Mouse (Mus musculus) stomach, embryonic 15.5 days (tissue): ENCODE results near the gene Krt83. TPM values are rescaled to one million over a fixed set of nuclear protein-coding genes. Genes with fewer than 3 reads are reported as not detected.

Source experiments
- ATAC-seq: fragments of 200-750 bp; cut with Nextera tagmentation; 2 replicates; pipeline ENCODE4 v1.8.0; 2017; ENCODE audit warnings: low read depth, moderate number of reproducible peaks, moderate TSS enrichment; ENCODE audit not compliant: insufficient read depth, low FRiP score
- H3K27ac ChIP-seq: fragments of 300-500 bp; sonication (generic); 2 replicates; pipeline ENCODE4 v1.5.1; 2015; ENCODE audit warnings: mild to moderate bottlenecking, inconsistent platforms
- H3K27me3 ChIP-seq: fragments of 300-500 bp; sonication (generic); replicated peaks from 2 replicates; pipeline ENCODE4 v1.6.1; 2015; ENCODE audit warnings: inconsistent platforms
- H3K36me3 ChIP-seq: fragments of 300-500 bp; sonication (generic); 2 replicates; pipeline ENCODE4 v1.6.1; 2015; ENCODE audit warnings: inconsistent platforms
- H3K4me1 ChIP-seq: fragments of 300-500 bp; sonication (generic); 2 replicates; pipeline ENCODE4 v1.6.1; 2015; ENCODE audit warnings: inconsistent platforms
- H3K4me2 ChIP-seq: fragments of 300-500 bp; sonication (generic); 2 replicates; pipeline ENCODE4 v1.6.1; 2015; ENCODE audit warnings: mild to moderate bottlenecking, inconsistent platforms
- H3K4me3 ChIP-seq: fragments of 300-500 bp; sonication (generic); replicated peaks from 2 replicates; pipeline ENCODE4 v1.5.1; 2015; ENCODE audit warnings: inconsistent platforms
- H3K9ac ChIP-seq: fragments of 300-500 bp; sonication (generic); 2 replicates; pipeline ENCODE4 v1.6.1; 2015; ENCODE audit warnings: inconsistent platforms
- H3K9me3 ChIP-seq: fragments of 300-500 bp; sonication (generic); 2 replicates; pipeline ENCODE4 v1.6.1; 2016; ENCODE audit warnings: inconsistent platforms
- WGBS: fragments of 180-500 bp; shearing (Covaris S2); methylation state at CpG from one replicate; pipeline ENCODE4 v1.1.7; 2015; 5-methylcytosine and 5-hydroxymethylcytosine counted together
- polyA plus RNA-seq: library from polyadenylated mRNA; unstranded; fragments of >200 nt; fragmentation: Nextera tagmentation; extraction: Ambion mirVana; gene quantifications from 2 replicates; pipeline ENCODE4 v1.2.1, GENCODE M21; 2015

Gene Krt83
- polyA plus RNA-seq, 1 experiment from 2014 or later, result 0.10 TPM

DNA sequence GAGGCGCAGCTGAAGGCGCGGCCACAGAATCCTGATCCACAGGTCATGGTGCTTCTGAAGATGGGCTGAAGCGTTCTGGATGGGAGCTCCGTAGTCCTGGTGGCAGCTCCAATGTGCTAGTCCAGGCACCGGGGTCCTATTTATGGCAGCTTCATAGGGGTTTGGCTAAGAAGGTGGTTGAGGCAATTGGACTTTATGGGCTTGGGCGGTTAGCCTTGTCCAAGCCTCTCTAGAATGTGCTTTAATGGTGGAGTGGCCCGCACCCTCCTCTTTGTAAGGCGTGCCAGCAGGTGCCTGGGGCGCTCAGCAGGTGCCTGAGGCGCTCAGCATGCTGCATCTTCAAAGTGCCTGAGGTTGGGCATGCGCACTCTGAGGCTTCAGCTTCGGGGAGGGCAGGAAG, 27.7 kb downstream of the Krt83 start, which contains the start of gene Krt81:
Krt81 (minus strand) TSS at position 101 of the 400 bp plus-strand sequence.
- Histone ChIP-seq H3K27ac (no peak within 1 kb of the TSS), H3K27me3 (no peaks in the 10 kb centered on the region; the same call in 1 of the 2 replicates), H3K9me3 (no peaks in the 10 kb centered on the region), H3K9ac (no peak within 1 kb of the TSS), H3K36me3 (no peaks in the 10 kb centered on the region), H3K4me3 (no peak within 1 kb of the TSS), H3K4me1 (no peaks in the 10 kb centered on the region), H3K4me2 (no peak within 1 kb of the TSS)
- no peak for ATAC-seq
- 76% methylated on average over 13 of the region's 13 CpGs for WGBS

DNA sequence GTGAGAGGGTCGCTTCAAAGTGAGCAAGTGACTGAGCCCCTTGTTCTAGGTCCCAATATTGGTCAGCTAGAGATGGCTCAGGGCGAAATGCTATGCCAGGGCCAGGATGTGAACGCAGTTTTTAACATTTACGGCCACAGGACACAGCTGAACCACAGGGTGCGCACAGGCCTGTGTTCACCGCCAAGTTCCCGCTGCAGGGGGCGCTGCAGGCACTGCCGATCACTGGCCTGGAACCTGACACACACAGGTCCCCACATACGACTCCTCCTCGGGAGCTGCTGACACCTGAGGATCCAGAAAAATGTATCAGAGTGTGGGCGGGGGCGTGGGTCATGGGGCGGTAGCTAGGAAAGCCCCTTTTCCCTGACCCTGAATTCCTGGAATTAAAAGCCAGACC, 32.0 kb downstream of the Krt83 start:
- H3K9me3 ChIP-seq, result no peaks in the 10 kb centered on the region
- H3K4me2 ChIP-seq, result no peak overlapping the region
- no peak for ATAC-seq
- no peak overlapping the region for H3K4me3 ChIP-seq
- H3K4me1 ChIP-seq, result no peaks in the 10 kb centered on the region
- H3K27ac ChIP-seq, result no peak overlapping the region
- H3K9ac ChIP-seq, result no peak overlapping the region
- no peaks in the 10 kb centered on the region for H3K27me3 ChIP-seq
- H3K36me3 ChIP-seq, result no peaks in the 10 kb centered on the region
- 78% methylated on average over 14 of the region's 14 CpGs for WGBS

DNA sequence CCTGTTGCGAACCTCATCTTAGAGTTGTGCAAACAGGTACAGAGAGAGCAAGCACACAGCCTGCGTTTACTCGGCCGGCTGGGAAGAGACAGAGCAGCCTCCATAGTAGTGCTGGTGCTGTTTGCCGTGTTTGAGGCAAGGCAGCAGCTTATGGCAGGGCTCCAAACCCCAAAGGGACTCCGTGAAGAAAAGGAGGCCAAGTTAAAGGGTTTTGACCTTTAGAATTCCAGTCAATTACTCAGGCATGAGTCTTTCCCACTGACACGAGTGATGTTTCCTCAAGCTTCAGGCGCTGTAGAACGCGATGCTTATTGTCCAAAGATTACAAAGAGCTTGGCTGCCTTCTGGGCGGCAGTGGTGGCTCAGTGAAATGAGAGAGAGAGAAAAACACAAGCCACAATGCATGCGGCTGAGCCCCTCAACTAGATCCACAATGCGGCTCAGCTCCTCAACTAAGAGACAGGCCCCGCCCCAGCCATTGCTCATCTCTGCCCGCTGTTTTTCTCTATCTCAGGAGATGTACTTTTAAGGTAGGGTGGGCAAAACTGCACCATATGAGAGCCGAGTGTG, 32.9 kb downstream of the Krt83 start:
- 56% methylated on average over 16 of the region's 16 CpGs for WGBS
- H3K4me3 ChIP-seq, result no peak overlapping the region
- no peak overlapping the region for H3K9ac ChIP-seq
- no peaks in the 10 kb centered on the region for H3K27me3 ChIP-seq
- no peak overlapping the region for H3K27ac ChIP-seq
- ATAC-seq, result no peak
- no peaks in the 10 kb centered on the region for H3K4me1 ChIP-seq
- H3K4me2 ChIP-seq, result no peak overlapping the region
- H3K9me3 ChIP-seq, result no peaks in the 10 kb centered on the region
- H3K36me3 ChIP-seq, result no peaks in the 10 kb centered on the region

DNA sequence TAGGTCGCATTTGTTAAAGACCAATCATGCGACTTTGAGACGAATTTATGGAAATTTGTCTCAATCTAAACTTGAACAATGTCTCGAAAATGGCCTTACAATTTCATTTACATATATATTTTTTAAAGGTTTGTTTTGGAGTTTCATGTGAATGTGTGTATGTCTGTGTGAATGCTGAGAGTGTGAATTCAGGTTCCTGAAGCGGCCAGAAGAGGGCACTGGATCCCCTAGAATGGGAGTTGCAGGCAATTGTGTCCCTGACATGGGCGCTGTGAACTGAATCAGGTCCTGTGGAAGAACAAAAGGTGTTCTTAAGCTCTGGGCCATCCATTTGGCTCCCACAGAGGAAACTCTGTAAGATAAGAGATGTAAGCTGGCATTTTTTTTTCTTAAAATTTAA, 35.4 kb downstream of the Krt83 start:
- H3K27ac ChIP-seq, result no peak overlapping the region
- no peak overlapping the region for H3K4me2 ChIP-seq
- no peaks in the 10 kb centered on the region for H3K27me3 ChIP-seq
- no peak for ATAC-seq
- no peaks in the 10 kb centered on the region for H3K4me1 ChIP-seq
- H3K36me3 ChIP-seq, result no peaks in the 10 kb centered on the region
- H3K9me3 ChIP-seq, result no peaks in the 10 kb centered on the region
- H3K4me3 ChIP-seq, result no peak overlapping the region
- H3K9ac ChIP-seq, result no peak overlapping the region
- 86% methylated on average over 6 of the region's 6 CpGs for WGBS

DNA sequence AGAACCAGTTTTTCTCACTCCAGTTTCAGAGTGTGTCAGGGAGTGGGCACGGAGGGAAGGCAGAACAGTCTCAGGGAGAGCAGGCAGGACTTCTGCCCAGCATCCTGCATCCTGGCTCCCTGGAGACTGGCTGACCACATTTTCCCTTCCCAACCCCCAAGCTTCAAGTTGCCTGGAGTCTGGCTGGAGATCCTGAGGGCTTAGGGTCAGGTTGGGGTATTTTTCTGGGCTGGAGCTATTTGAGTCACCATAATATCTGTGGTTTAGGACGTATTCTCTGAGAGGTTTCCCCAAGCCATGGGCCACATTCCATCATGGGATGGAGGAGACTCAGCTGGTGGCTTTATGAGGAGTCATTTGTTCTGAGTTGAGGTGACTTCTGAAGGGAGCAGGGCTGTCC, 36.0 kb downstream of the Krt83 start:
- ATAC-seq, result no peak
- H3K4me2 ChIP-seq, result no peak overlapping the region
- no peaks in the 10 kb centered on the region for H3K4me1 ChIP-seq
- no peak overlapping the region for H3K4me3 ChIP-seq
- no peak overlapping the region for H3K27ac ChIP-seq
- no peaks in the 10 kb centered on the region for H3K36me3 ChIP-seq
- no peak overlapping the region for H3K9ac ChIP-seq
- no peaks in the 10 kb centered on the region for H3K27me3 ChIP-seq
- 77% methylated on average over 2 of the region's 2 CpGs for WGBS
- no peaks in the 10 kb centered on the region for H3K9me3 ChIP-seq

DNA sequence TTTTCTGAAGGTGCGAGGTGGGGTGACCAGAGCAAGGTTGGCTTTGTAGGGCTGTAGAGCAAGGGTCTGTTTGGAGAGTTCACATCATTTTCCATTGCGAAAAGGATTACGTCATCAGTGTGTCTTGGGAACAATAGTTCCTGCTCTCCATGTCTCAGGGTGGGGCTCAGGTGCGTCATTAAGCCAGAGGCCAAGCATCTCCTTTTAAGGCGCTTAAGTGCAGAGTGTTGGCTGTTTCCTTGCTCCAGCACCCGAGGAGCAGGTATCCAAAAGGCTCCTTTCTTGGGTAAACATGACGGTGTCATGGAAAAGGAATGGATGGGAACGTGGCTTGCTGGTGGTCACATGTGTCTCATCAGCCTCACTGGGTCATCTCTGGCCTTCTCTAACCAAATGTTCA, 36.5 kb downstream of the Krt83 start:
- H3K36me3 ChIP-seq, result no peaks in the 10 kb centered on the region
- no peaks in the 10 kb centered on the region for H3K27me3 ChIP-seq
- no peak for ATAC-seq
- no peaks in the 10 kb centered on the region for H3K4me1 ChIP-seq
- H3K4me2 ChIP-seq, result no peak overlapping the region
- 76% methylated on average over 8 of the region's 8 CpGs for WGBS
- no peak overlapping the region for H3K4me3 ChIP-seq
- H3K9ac ChIP-seq, result no peak overlapping the region
- H3K27ac ChIP-seq, result no peak overlapping the region
- H3K9me3 ChIP-seq, result no peaks in the 10 kb centered on the region

DNA sequence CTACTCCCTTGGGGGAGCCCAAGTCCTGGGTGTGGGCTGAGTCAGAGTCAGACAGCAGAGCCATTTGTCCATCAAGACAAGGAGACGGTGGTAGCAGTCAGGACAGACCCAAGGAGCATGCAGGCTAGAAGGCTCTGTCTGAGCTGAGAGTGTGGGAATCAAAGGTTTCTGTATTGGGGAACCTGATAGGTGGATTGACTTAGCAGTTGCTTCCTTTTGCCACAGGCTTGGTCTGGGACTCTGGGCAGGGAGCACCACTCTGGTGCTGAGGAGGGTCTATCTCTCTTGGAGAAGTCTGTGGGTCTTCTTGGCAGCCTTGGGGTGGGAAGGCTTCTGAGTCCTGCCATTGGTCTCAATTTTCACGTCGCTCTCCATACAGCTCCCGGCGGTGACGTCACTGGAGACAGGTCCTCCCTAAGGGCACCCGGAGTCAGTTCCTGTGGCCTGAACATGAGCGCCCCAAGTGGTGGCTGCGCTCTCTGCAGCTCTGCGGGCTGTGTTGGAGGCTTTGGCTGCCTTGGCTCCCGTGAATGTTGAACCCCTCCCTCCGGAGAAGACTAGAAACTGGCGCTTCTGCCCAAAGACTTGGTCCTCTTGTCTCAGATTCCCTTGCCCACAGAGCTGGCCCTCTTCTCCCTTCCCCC, 38.1 kb downstream of the Krt83 start:
- Histone ChIP-seq H3K27ac (no peak overlapping the region), H3K4me1 (no peaks in the 10 kb centered on the region), H3K27me3 (no peaks in the 10 kb centered on the region), H3K4me2 (peak overlapping the region; percentile 37; the same call in 1 of the 2 replicates), H3K9me3 (no peaks in the 10 kb centered on the region), H3K4me3 (no peak overlapping the region), H3K36me3 (no peaks in the 10 kb centered on the region), H3K9ac (no peak overlapping the region)
- ATAC-seq, result no peak; the same call in 1 of the 2 replicates
- WGBS, result 5% methylated on average over 13 of the region's 13 CpGs

DNA sequence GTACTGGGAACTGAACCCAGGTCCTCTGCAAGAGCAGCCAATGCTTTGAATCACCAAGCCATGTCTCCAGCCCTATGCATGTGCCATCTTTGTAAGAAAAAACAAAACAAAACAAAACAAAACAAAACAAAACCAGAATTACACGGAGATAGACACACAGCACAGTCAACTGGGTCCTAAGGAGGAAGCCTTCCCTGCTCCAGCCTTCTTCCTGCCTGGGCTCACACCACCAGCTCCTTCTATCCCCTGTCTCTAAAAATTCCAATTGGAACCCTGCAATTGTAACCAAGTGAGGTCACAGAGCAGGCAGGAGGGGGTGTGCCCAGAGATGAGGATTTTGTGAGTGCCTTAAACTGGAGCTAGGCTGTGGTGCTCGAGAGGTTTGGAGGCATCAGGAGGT, 43.9 kb downstream of the Krt83 start, which contains the start of gene Krt88:
Krt88 (plus strand) TSS at position 301 of the 400 bp plus-strand sequence.
- Histone ChIP-seq H3K9me3 (no peaks in the 10 kb centered on the region), H3K27me3 (no peaks in the 10 kb centered on the region), H3K4me2 (no peak within 1 kb of the TSS), H3K4me3 (no peak within 1 kb of the TSS), H3K9ac (no peak within 1 kb of the TSS), H3K4me1 (no peaks in the 10 kb centered on the region), H3K27ac (no peak within 1 kb of the TSS), H3K36me3 (no peaks in the 10 kb centered on the region)
- WGBS, result 68% methylated on average over 2 of the region's 2 CpGs
- ATAC-seq, result no peak

DNA sequence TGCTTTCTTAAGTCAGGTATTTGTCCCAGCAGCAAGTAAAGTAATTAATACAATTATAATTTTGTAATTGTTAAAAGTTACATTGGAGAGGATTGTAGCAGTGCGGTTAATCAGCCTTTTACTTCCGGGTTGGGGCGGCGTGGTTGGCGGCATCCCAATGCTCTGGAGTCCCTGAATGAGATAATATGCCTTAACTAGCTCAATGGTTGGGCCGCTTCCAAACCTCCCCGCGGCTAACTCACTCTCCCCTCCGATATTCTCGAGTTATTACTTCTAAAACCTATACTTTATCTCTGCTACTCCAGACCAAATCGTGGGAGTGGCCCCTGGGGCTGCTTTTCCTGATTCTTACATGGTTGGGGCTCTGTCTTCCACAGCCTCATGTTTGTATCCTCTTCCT, 44.7 kb downstream of the Krt83 start:
- ATAC-seq, result no peak
- no peak overlapping the region for H3K9ac ChIP-seq

DNA sequence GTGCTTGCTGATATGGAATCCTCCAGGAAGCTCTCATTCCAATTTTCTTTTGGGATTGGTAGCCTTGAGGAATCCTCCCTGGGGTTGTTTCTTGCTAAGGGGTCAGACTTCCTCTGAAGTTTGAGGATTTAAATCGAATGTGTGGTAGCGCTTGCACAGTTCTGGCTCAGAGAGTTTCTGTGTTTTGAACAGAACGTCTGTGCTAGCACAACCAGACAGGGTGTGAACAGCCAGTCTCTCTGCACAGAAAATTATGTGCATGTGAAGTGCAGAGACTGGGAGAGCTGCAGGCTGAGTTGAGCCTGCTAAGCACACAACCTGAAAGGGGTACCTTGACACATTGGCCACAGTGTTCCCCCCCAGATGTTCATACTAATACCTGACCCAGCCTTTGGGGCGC, 50.5 kb downstream of the Krt83 start:
- Histone ChIP-seq H3K4me2 (no peak overlapping the region), H3K9ac (no peak overlapping the region), H3K9me3 (no peaks in the 10 kb centered on the region), H3K27ac (no peak overlapping the region), H3K4me1 (peaks cover 7% of the 10 kb centered on the region; the same call in 1 of the 2 replicates), H3K36me3 (no peaks in the 10 kb centered on the region), H3K4me3 (no peak overlapping the region), H3K27me3 (peaks cover 21% of the 10 kb centered on the region)
- ATAC-seq, result no peak
- 78% methylated on average over 4 of the region's 4 CpGs for WGBS

More for the DNA sequence above, 44.7 kb downstream of the Krt83 start:
- no peaks in the 10 kb centered on the region for H3K4me1 ChIP-seq
- no peak overlapping the region for H3K27ac ChIP-seq
- H3K4me3 ChIP-seq, result no peak overlapping the region
- H3K36me3 ChIP-seq, result no peaks in the 10 kb centered on the region
- H3K9me3 ChIP-seq, result no peaks in the 10 kb centered on the region
- 64% methylated on average over 11 of the region's 11 CpGs for WGBS
- H3K4me2 ChIP-seq, result no peak overlapping the region
- no peaks in the 10 kb centered on the region for H3K27me3 ChIP-seq

DNA sequence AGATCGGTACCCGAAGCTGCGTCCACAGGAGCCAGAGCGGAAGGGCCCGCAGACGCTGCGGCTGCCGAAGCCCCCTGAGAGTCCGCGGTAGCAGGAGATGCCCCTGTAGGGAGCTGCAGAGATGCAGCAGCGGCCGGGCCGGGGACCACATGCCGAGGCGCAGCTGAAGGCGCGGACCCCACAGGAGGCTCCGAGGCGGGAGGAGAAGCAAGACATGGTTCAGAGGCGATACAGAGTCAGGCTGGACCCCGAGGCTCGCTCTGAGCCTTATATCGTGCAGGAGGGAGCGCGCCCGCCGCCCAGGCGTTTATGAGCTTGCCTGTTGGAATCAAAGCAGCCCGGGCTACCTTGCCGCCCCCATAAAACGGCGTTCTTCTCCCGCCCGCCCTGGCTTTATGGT, 52.8 kb downstream of the Krt83 start, which contains the start of gene Krt87:
Krt87 (minus strand) TSS at position 250 of the 400 bp plus-strand sequence.
- peak within 1 kb of the TSS; percentile 43 for H3K4me2 ChIP-seq
- no peak within 1 kb of the TSS for H3K9ac ChIP-seq
- WGBS, result 3% methylated on average over 34 of the region's 34 CpGs
- no peaks in the 10 kb centered on the region for H3K9me3 ChIP-seq
- H3K27me3 ChIP-seq, result peaks cover 21% of the 10 kb centered on the region
- ATAC-seq, result no peak
- H3K27ac ChIP-seq, result no peak within 1 kb of the TSS
- H3K4me1 ChIP-seq, result peaks cover 7% of the 10 kb centered on the region; the same call in 1 of the 2 replicates
- H3K4me3 ChIP-seq, result peak within 1 kb of the TSS; percentile 19
- H3K36me3 ChIP-seq, result no peaks in the 10 kb centered on the region

DNA sequence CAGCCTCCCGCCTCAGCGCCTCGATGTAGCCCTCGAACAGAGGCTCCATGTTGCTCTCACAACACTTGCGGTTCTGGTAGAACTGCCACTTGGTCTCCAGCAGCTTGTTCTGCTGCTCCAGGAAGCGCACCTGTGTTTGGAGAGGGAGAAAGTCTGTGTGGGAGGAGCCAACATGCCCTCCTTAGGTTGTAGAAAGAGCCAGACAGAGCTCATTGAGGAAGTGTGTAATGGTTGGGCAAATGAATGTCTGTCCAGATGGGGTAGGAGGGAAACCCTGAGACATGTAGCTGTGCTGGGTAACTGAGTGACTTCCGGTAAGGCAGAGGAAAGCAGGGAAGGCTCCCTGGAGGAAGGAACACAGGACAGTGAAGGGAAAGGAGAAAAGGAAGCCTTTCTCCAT, 54.7 kb downstream of the Krt83 start:
- Histone ChIP-seq H3K9me3 (no peaks in the 10 kb centered on the region), H3K27me3 (peaks cover 21% of the 10 kb centered on the region), H3K4me2 (no peak overlapping the region), H3K27ac (no peak overlapping the region), H3K4me1 (peaks cover 7% of the 10 kb centered on the region; the same call in 1 of the 2 replicates), H3K9ac (no peak overlapping the region), H3K4me3 (no peak overlapping the region), H3K36me3 (no peaks in the 10 kb centered on the region)
- WGBS, result 76% methylated on average over 7 of the region's 7 CpGs
- ATAC-seq, result no peak
